Mouse (Mus musculus) left cerebral cortex, adult 2 months (tissue): Measurements from ENCODE around the gene Setd1a. TPM values are rescaled to one million over a fixed set of nuclear protein-coding genes. Genes with fewer than 3 reads are reported as not detected.

Experiments used
- DNase-seq, 2 experiments: peaks; one replicate each; pipeline ENCODE4 v3.0.0; 2021 to 2022; ENCODE audit warnings: low spot score in 2 of 2, mixed read lengths in 1 of 2; ENCODE audit errors: extremely low spot score in 1 of 2
- H3K27ac ChIP-seq: fragments of 200-600 bp; 2 replicates; pipeline ENCODE4 v1.8.1; 2022
- H3K4me3 ChIP-seq: fragments of 200-600 bp; 2 replicates; pipeline ENCODE4 v1.8.1; 2022
- CTCF ChIP-seq: fragments of 200-600 bp; IDR thresholded peaks from 2 replicates; pipeline ENCODE4 v1.8.1; 2022; ENCODE audit warnings: antibody characterized with exemption, mild to moderate bottlenecking, moderate library complexity
- intact Hi-C: fragments of 180-260 bp; cut with DNase I; formaldehyde crosslinking; loops from one replicate; pipeline ENCODE4 v1.15.1; 2025
- total RNA-seq, 2 experiments: library from RNA; stranded (reverse); gene quantifications; 2 replicates each; pipeline ENCODE4 v1.2.3; 2021

Gene Setd1a
- total RNA-seq, 2 experiments from 2014 or later, result 48.8 to 55.2 TPM

DNA sequence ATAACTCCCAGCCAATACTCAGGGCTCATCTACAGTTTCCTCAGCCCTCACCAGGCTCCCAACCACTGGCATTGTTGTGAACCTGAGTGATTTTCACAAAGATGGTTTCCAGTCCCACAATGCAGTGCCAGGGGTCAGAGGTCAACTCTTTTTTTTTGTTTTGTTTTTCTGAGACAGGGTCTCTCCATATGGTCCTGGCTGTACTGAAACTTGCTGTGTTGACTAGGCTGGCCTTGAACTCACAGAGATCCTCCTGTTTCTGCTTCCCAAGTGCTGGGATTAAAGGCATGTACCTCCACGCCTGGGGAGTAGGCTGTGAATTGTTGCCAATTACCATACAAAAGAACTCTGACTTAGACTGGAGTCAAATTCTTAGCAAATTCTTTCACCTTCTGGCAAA is 33.4 kb downstream of the Setd1a start:
- intact Hi-C loops, result no loop called here
- no peak overlapping the region for H3K27ac ChIP-seq
- no peak for DNase-seq
- H3K4me3 ChIP-seq, result no peak overlapping the region
- TF ChIP-seq CTCF, result no peak

DNA sequence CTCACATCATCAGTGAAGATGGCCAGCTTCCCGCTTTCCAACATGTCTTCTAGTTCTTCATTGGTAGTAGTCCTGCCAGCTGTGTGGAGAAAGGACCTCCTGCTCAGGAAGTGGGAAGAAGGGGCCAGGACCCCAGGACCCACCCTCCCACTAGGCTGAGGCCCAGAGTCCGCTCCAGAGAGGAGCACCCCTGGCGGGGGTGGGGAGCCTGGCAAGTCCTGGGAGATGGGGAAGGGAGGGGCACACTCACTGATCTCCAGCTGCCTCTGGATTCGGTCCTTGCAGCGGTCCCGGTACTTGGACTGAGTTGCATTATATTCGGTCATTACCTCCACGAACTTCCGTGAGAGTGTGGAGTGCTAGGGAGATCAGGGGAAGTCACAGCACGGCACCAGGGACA is 34.2 kb downstream of the Setd1a start:
- no peak for TF ChIP-seq CTCF
- DNase-seq, result no peak
- intact Hi-C loops, result no loop called here
- H3K27ac ChIP-seq, result no peak overlapping the region
- H3K4me3 ChIP-seq, result no peak overlapping the region

DNA sequence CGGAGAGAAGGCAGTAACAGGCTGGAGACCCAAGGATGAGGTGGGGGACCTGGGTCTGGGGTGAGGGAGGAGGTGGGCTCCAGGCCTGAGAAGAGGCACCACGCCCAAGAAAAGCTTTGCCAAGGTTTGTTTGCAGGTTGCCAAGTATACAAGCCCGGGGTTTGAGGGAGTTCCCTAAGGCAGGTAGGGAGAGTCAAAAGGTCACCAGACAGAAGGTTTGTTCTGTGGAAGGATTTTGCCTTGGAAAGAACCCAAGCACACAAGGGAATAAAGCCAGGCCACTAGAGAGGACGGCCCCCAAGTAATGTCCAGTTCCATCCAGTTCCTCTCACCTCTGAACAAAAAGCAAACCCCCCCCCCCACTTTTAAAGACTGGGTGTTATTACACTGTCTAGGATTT is 34.8 kb downstream of the Setd1a start:
- no peak for DNase-seq
- Histone ChIP-seq H3K27ac (no peak overlapping the region), H3K4me3 (no peak overlapping the region)
- intact Hi-C loops, result no loop called here
- TF ChIP-seq CTCF, result no peak

DNA sequence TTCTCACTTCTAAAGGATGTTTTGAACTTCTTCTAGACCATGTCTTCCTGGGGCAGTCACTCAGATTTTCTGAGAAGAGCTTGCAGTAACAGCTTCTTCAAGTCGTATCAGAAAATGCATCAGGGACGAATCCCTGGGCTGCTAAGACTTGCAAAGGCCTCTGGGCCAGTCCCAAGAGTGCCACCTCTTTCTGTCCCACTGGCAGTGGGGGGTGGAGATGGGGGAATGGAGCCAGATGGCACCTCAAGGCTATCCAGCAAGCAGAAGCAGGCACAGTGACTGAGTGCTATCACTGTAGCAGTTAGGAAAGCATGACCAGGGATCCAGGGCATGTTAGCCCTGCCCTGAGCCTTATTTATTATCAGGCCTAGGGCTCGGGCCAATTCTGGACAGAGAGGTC is 35.8 kb downstream of the Setd1a start:
- TF ChIP-seq CTCF, result no peak
- intact Hi-C loops, result no loop called here
- H3K27ac ChIP-seq, result no peak overlapping the region
- no peak overlapping the region for H3K4me3 ChIP-seq
- DNase-seq, result no peak

DNA sequence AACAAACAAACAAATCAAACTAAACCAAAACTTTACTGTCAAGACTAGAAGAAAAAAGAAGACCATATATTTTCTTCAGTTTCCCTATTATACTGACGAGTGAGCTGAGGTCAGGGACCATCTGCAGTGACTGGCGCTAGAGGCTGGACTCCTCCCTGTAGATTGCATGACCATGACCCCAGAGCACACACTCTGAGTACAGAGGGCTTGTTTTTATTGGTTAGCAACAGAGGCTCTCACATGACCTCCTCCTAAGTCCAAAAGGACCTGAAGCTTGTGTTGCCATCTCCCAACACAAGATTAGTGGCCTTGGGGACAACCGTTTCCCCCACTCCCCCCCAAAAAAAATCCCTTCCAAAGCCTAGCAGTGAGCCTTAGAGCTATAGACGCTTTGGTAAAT is 37.4 kb downstream of the Setd1a start:
- intact Hi-C loops, result no loop called here
- no peak for DNase-seq
- Histone ChIP-seq H3K4me3 (no peak overlapping the region), H3K27ac (peak overlapping the region; percentile 86; the same call in 1 of the 2 replicates)
- no peak for TF ChIP-seq CTCF

DNA sequence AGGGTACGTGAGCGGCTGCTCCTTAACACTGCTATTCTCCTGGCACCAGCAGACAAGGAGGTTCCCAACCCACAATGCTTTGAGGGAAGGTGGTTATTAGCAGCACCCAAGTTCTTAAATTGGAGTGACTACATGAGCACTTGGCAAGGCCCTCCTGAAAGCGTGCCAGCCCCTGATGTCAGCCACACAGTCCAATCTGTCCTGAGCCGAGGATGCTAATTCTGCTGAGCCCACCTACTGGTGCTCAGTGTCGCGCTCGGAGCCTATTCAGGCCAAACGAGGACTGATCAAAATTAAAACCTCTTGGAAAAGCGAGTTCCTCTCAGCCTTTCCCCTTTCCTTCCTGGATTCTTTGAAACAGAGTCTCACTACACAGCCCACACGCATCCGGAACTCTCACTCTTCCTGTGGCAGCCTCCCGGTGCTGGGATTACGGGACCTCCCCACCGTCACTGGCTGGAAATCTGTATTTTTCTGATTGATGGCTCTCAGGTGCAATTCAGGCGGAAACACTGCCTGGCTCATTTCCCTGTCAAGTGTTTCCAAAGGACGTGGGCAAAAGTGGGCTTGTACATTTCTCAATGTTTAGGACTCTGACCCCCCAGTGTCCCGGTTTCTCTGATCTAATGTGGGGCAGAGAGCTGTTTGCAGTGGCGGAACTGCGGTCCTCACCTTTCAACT is 37.9 kb downstream of the Setd1a start:
- intact Hi-C loops, result no loop called here
- DNase-seq, result peak; percentile 65 to 73
- Histone ChIP-seq H3K4me3 (no peak overlapping the region), H3K27ac (peak overlapping the region; percentile 86)
- TF ChIP-seq CTCF, result no peak

DNA sequence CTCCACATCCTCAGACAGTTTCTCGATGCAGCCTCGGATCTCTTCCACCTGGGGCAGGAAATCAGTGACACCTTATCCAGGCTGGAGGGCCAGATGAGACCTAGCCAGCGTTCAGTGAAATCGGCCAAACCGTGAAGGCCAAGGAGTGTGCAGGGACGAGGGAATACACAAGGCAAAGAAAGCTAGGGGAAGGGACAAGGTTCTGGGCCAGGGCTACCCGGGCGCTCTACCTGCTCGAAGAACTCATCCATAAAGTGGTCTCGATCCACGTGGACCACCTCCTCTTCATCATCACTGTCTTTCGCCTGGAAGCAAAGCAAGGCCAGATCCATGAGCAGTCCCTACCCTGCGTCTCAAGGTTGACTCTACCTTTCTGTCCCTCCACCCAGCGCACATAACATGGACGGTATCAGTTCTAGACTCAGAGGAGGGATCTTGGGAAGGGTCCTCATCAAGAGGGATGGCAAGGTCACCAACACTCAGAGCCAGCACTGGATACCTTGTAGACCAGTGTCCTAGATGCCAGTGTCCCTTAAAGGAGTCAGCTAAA is 38.7 kb downstream of the Setd1a start:
- TF ChIP-seq CTCF, result no peak
- H3K4me3 ChIP-seq, result no peak overlapping the region
- intact Hi-C loops, result no loop called here
- H3K27ac ChIP-seq, result peak overlapping the region; percentile 86
- no peak for DNase-seq

DNA sequence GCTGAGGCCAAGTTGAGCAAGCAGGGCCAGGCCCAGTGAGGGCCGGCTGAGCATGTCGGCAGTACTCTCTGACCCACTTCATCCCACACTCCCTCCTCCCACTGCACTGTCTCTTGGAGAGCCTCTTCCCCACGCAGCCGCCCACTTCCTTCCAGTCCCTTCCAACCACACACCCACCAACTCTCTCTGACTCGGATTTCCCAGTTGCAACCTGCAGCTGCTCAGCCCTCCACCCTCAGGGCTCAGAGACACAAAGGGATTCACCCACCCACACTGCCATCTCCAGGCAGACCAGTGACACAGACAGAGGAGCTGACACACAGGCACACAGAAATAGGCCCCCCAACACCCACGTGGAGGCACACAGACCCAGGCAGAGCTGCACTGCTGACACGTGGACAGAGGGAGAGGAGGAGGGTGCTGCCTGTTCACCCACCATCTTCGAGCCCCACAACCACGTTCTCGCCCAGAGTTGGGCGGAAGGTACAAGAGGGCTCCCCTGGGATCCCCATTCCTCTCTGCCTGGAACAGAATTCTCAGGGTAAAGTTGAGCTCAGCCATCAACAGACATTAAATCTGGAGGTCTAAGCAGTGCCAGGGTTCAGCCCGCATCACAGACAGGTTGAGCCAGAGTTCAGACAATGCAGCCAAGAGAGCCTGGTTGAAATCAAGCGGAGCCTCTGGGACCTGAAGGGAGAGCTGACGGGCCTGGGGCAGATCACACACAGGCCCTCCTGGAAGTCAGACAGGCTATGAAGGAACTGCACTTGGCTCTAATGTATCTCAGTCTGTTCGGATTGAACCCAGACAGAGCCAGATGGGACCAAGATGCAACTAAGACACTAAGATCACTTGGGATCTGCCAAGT is 39.7 kb downstream of the Setd1a start:
- Histone ChIP-seq H3K4me3 (peak overlapping the region; percentile 17; the same call in 1 of the 2 replicates), H3K27ac (peak overlapping the region; percentile 86)
- TF ChIP-seq CTCF, result peak; percentile 20
- intact Hi-C loops, result loop anchor here (1.0 kb wide), 1 partner anchor 25 kb away; no protein-coding TSS in a partner anchor
- peak; percentile 70 to 79 for DNase-seq

DNA sequence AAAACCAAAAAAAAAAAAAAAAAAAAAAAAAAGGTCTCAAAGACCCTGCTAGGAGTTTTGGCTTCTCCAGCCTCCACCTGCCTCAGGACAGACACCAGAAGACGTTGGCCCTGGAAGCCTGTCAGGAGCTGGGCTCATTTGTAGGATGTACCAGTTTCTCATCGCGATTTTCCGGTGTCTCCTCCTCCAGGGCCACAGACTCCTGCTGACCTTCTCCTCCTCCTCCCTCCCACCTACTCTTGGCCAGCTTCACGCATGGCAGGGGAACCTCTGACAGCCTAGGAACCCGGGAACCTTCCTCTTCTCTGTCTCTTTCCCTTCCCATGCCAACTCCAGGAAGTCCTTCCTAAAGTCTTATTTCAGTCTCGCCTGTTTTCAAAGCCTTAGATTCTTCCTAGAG is 40.6 kb downstream of the Setd1a start:
- no peak for DNase-seq
- no peak for TF ChIP-seq CTCF
- intact Hi-C loops, result no loop called here
- Histone ChIP-seq H3K4me3 (no peak overlapping the region), H3K27ac (peak overlapping the region; percentile 64)

DNA sequence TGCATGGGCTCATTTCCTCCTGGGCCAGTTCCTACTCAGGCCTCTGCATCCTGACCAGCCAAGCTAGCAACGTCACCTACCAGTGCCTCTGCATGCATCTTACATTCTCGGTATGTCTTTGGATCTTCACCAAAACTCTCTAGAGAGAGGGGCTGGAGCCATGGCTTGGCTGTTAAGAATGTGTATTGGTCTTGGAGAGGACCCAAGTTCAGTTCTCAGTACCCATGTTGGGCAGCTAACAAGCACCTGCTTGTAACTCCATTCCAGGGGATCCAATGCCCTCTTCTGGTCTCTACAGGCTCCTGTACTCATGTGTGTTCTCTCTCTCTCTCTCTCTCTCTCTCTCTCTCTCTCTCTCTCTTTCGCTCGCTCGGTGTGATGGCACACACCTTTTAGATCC is 41.3 kb downstream of the Setd1a start:
- no peak for DNase-seq
- H3K27ac ChIP-seq, result no peak overlapping the region; the same call in 1 of the 2 replicates
- no peak overlapping the region for H3K4me3 ChIP-seq
- TF ChIP-seq CTCF, result no peak
- intact Hi-C loops, result no loop called here

DNA sequence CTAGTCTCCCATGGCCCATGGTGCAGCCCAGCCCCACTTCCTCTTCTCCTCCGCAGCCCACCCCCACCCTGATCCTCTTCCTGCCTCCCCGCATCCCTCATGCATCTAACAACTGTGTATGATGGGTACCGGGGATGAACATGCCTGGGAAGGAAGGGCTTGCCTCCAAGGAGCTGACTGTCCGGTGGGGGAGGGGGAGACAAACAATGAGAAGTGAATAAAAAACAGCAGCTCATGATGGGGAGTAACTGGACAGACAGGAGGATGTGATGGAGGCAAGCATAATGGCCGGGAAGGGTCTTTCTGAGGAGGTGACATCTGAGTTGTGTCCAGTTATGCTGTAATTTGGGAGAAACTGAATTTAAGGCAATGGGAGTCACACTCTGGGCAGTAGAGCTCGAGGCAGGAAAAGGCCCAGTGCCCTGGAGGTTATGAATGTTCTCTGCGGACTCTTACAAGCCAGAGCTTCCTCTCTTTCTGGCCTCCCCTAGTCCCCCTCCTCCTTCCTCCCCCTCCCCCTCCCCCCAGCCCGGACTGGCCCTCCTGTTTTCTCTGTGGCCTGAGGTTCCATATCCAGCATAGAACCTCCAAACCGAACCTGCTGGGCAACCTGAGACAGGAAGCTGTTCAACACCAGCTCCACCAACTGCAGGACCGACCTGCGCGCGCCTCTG is 44.5 kb downstream of the Setd1a start:
- no peak overlapping the region for H3K27ac ChIP-seq
- no peak for TF ChIP-seq CTCF
- no peak for DNase-seq
- intact Hi-C loops, result loop anchor here (5.0 kb wide), 1 partner anchor 56 kb away; the partner anchor contains the start of genes Zfp646 and Zfp668
- peak overlapping the region; percentile 2; the same call in 1 of the 2 replicates for H3K4me3 ChIP-seq
